Mouse (Mus musculus) E14TG2a.4 (cell line): ENCODE measurements around the gene Elf1.

Source experiments
- CTCF ChIP-seq: conservative IDR thresholded peaks from 2 replicates; pipeline ENCODE4 v1.5.1; 2014; ENCODE audit warnings: low read length
- NANOG ChIP-seq: IDR thresholded peaks from 2 replicates; pipeline ENCODE4 v1.6.1; 2014; ENCODE audit warnings: borderline replicate concordance, low read length, mixed read lengths
- POU5F1 ChIP-seq: IDR thresholded peaks from 2 replicates; pipeline ENCODE4 v1.6.1; 2014; ENCODE audit warnings: low read length, borderline replicate concordance

DNA sequence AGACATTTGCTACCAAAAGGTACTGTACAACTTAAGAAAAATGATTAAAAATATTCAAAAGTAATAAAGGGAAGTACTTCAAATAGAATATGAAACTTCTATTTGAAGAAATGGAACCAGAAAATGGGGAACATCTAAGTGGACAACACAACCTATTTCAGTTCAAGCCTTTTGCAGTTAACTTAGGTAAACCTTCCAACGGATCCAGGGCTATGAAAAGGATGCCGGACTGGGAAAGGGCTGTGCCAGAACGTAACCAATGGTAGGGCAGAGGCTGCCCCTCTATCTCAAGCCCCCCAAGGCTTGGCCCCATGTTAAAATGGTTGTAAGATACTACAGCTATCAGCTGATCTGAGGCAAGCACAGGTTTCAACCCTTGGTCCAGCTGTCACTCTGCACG, 20.0 kb upstream of the Elf1 start:
- TF ChIP-seq CTCF, result no peak
- no peak for TF ChIP-seq POU5F1
- no peak for TF ChIP-seq NANOG
